30 mouse cellular contexts compared by ENCODE assay signal in genomic region chr17:61313424-61313823, GRCm38 (mm10).
"Had no signal": no experiment of that assay in that cellular context is flagged by ENCODE, and none has a peak within 500 bp of the region (broad histone marks: within the 10 kb centered on the region; RNA-seq: fewer than 3 reads in every experiment).

No protein-coding gene starts in this region.

- H3K4me1 ChIP-seq: limb, embryonic 10.5 days; limb, embryonic 12.5 days; limb, embryonic 13.5 days; limb, embryonic 15.5 days; liver, embryonic 12.5 days; liver, embryonic 13.5 days; liver, embryonic 15.5 days; lung, embryonic 15.5 days; megakaryocyte, embryonic 14.5 days; midbrain, embryonic 10.5 days; midbrain, embryonic 12.5 days; midbrain, embryonic 13.5 days; midbrain, embryonic 15.5 days; neural tube, embryonic 12.5 days had no signal

- H3K9ac ChIP-seq: limb, embryonic 12.5 days; limb, embryonic 13.5 days; limb, embryonic 15.5 days; liver, embryonic 12.5 days; liver, embryonic 13.5 days; liver, embryonic 14.5 days; liver, embryonic 15.5 days; liver, postnatal 0 days; lung, embryonic 14.5 days; lung, embryonic 15.5 days; midbrain, embryonic 12.5 days; midbrain, embryonic 13.5 days; midbrain, embryonic 15.5 days; neural tube, embryonic 12.5 days had no signal

- DNase-seq: left cerebral cortex, postnatal 4 days; liver; liver, embryonic 13.5 days; liver, postnatal 0 days; lung, adult 2 months; lung, embryonic 14.5 days; lung, postnatal 10 days; lung, postnatal 14 days; lung, postnatal 36 days; lung, postnatal 4 days had no signal

- H3K4me3 ChIP-seq: left cerebral cortex, adult 2 months; limb, embryonic 10.5 days; limb, embryonic 12.5 days; limb, embryonic 13.5 days; limb, embryonic 15.5 days; liver, embryonic 12.5 days; liver, embryonic 13.5 days; liver, embryonic 15.5 days; lung, embryonic 15.5 days; megakaryocyte, embryonic 14.5 days; midbrain, embryonic 10.5 days; midbrain, embryonic 12.5 days; midbrain, embryonic 13.5 days; midbrain, embryonic 15.5 days; myocyte; neural tube, embryonic 12.5 days had no signal

- H3K27me3 ChIP-seq: limb, embryonic 12.5 days; limb, embryonic 13.5 days; limb, embryonic 15.5 days; liver, embryonic 12.5 days; liver, embryonic 13.5 days; liver, embryonic 15.5 days; lung, embryonic 15.5 days; megakaryocyte, embryonic 14.5 days; midbrain, embryonic 12.5 days; midbrain, embryonic 13.5 days; midbrain, embryonic 15.5 days; neural tube, embryonic 12.5 days had no signal

- ATAC-seq: liver, embryonic 12.5 days; liver, postnatal 0 days; lung, postnatal 0 days; midbrain, embryonic 13.5 days; midbrain, embryonic 15.5 days; midbrain, embryonic 16.5 days had no signal

- H3K36me3 ChIP-seq: limb, embryonic 10.5 days; limb, embryonic 12.5 days; limb, embryonic 13.5 days; limb, embryonic 15.5 days; liver, embryonic 12.5 days; liver, embryonic 13.5 days; liver, embryonic 15.5 days; lung, embryonic 15.5 days; midbrain, embryonic 10.5 days; midbrain, embryonic 12.5 days; midbrain, embryonic 13.5 days; midbrain, embryonic 15.5 days; neural tube, embryonic 12.5 days had no signal

- H3K4me2 ChIP-seq: limb, embryonic 12.5 days; limb, embryonic 13.5 days; limb, embryonic 15.5 days; liver, embryonic 11.5 days; liver, embryonic 12.5 days; liver, embryonic 13.5 days; liver, embryonic 15.5 days; lung, embryonic 14.5 days; lung, embryonic 15.5 days; midbrain, embryonic 12.5 days; midbrain, embryonic 13.5 days; midbrain, embryonic 15.5 days; neural tube, embryonic 12.5 days had no signal

- H3K27ac ChIP-seq: left cerebral cortex, adult 2 months; limb, embryonic 10.5 days; limb, embryonic 12.5 days; limb, embryonic 13.5 days; limb, embryonic 15.5 days; liver, embryonic 12.5 days; liver, embryonic 13.5 days; liver, embryonic 14.5 days; liver, embryonic 15.5 days; lung, embryonic 15.5 days; macrophage; midbrain, embryonic 10.5 days; midbrain, embryonic 12.5 days; midbrain, embryonic 13.5 days; midbrain, embryonic 15.5 days; neural tube, embryonic 12.5 days had no signal

- H3K9me3 ChIP-seq: limb, embryonic 10.5 days; limb, embryonic 12.5 days; limb, embryonic 13.5 days; limb, embryonic 15.5 days; liver, embryonic 12.5 days; liver, embryonic 13.5 days; liver, embryonic 15.5 days; lung, embryonic 15.5 days; midbrain, embryonic 10.5 days; midbrain, embryonic 12.5 days; midbrain, embryonic 13.5 days; midbrain, embryonic 15.5 days; neural tube, embryonic 12.5 days had no signal
